Comparison of ENCODE assay signal across 9 mouse cellular contexts in genomic region chr19:53501765-53502164, GRCm38 (mm10).
"Had no signal": no experiment of that assay in that cellular context is flagged by ENCODE, and none has a peak within 500 bp of the region (broad histone marks: within the 10 kb centered on the region; RNA-seq: fewer than 3 reads in every experiment).

No protein-coding gene starts in this region.

- H3K27me3 ChIP-seq: limb, embryonic 13.5 days; midbrain, embryonic 13.5 days; neural tube, embryonic 12.5 days had no signal

- DNase-seq: kidney, adult 8-10 months; left cerebral cortex, postnatal 4 days; lung, adult 18-20 months; right cerebral cortex, postnatal 25 days had no signal

- H3K36me3 ChIP-seq: limb, embryonic 13.5 days; midbrain, embryonic 13.5 days; neural tube, embryonic 12.5 days had no signal

- H3K4me3 ChIP-seq: limb, embryonic 13.5 days; midbrain, embryonic 13.5 days; myocyte; neural tube, embryonic 12.5 days had no signal

- H3K27ac ChIP-seq: limb, embryonic 13.5 days; liver, embryonic 14.5 days; midbrain, embryonic 13.5 days; neural tube, embryonic 12.5 days had no signal
